Mouse (Mus musculus) brain, embryonic 14.5 days (tissue): ENCODE results near the gene Dnajc9.

Experiments
- CTCF ChIP-seq: fragments of 200-500 bp; IDR thresholded peaks from 2 replicates; pipeline ENCODE4 v1.5.1; 2012; ENCODE audit warnings: inconsistent platforms, mild to moderate bottlenecking, moderate library complexity, borderline replicate concordance; ENCODE audit not compliant: insufficient read depth, insufficient read length; ENCODE audit errors: extremely low read depth
- POLR2A ChIP-seq: fragments of 200-500 bp; IDR thresholded peaks from 2 replicates; pipeline ENCODE4 v1.6.1; 2012; ENCODE audit warnings: mild to moderate bottlenecking, inconsistent platforms, borderline replicate concordance; ENCODE audit not compliant: poor library complexity, insufficient read depth, insufficient read length, severe bottlenecking; ENCODE audit errors: extremely low read depth

DNA sequence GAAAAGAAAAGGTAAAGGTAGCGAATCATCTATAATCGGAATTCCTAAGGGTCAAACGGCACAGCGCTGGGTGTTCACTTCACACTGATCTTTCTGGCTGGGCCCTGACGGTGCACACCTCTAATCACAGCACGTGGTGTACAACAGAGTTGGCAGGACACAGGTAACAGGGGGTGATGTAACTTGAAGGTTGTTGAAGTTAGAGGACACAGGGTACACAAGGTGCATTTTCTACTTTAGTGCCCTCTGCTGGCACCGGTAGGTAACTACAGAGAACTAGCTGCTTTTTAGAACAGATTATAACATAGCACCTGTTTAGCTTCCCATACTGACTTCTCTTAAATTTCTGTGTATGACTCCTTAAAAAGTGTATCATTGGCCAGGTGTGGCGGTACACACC is 48.6 kb downstream of the Dnajc9 start:
- TF ChIP-seq CTCF (peak; percentile 37; the same call in 1 of the 2 replicates), POLR2A (no peak)
